Mouse (Mus musculus) hindbrain, embryonic 15.5 days (tissue): ENCODE results near the gene Ttc16. TPM values are rescaled to one million over a fixed set of nuclear protein-coding genes. Genes with fewer than 3 reads are reported as not detected.

Experiments
- ATAC-seq: fragments of 200-750 bp; cut with Nextera tagmentation; 2 replicates; pipeline ENCODE4 v1.8.0; 2017; ENCODE audit warnings: low read depth, moderate number of reproducible peaks, moderate TSS enrichment; ENCODE audit not compliant: low FRiP score
- H3K27ac ChIP-seq: fragments of 300-500 bp; sonication (generic); replicated peaks from 2 replicates; pipeline ENCODE4 v1.5.1; 2015; ENCODE audit warnings: mild to moderate bottlenecking, inconsistent platforms
- H3K27me3 ChIP-seq: fragments of 300-500 bp; sonication (generic); 2 replicates; pipeline ENCODE4 v1.6.1; 2015; ENCODE audit warnings: control low read depth, inconsistent platforms
- H3K36me3 ChIP-seq: fragments of 300-500 bp; sonication (generic); 2 replicates; pipeline ENCODE4 v1.6.1; 2015; ENCODE audit warnings: control low read depth, inconsistent platforms
- H3K4me1 ChIP-seq: fragments of 300-500 bp; sonication (generic); replicated peaks from 2 replicates; pipeline ENCODE4 v1.6.1; 2015; ENCODE audit warnings: control low read depth, inconsistent platforms
- H3K4me2 ChIP-seq: fragments of 300-500 bp; sonication (generic); 2 replicates; pipeline ENCODE4 v1.6.1; 2015; ENCODE audit warnings: moderate library complexity, mild to moderate bottlenecking, inconsistent platforms
- H3K4me3 ChIP-seq: fragments of 300-500 bp; sonication (generic); 2 replicates; pipeline ENCODE4 v1.5.1; 2015; ENCODE audit warnings: mild to moderate bottlenecking, inconsistent platforms
- H3K9ac ChIP-seq: fragments of 300-500 bp; sonication (generic); 2 replicates; pipeline ENCODE4 v1.6.1; 2015; ENCODE audit warnings: inconsistent platforms
- H3K9me3 ChIP-seq: fragments of 300-500 bp; sonication (generic); 2 replicates; pipeline ENCODE4 v1.6.1; 2016; ENCODE audit warnings: control low read depth, inconsistent platforms
- WGBS: fragments of 180-500 bp; shearing (Covaris S2); methylation state at CpG from one replicate; pipeline ENCODE4 v1.1.7; 2015; 5-methylcytosine and 5-hydroxymethylcytosine counted together
- polyA plus RNA-seq: library from polyadenylated mRNA; unstranded; fragments of >200 nt; fragmentation: Nextera tagmentation; extraction: Ambion mirVana; gene quantifications from 2 replicates; pipeline ENCODE4 v1.2.1, GENCODE M21; 2015

Gene Ttc16
- polyA plus RNA-seq, 1 experiment from 2014 or later, result 0.62 TPM

GRCm38 (mm10) chr2:32757056-32757845, 18.2 kb downstream of the Ttc16 start, which contains the start of gene Tor2a:
Gene Tor2a (plus strand): TSS chr2:32757234.
- peak within 1 kb of the TSS; percentile 61 for H3K4me2 ChIP-seq
- H3K9ac ChIP-seq, result peak within 1 kb of the TSS; percentile 94
- H3K4me1 ChIP-seq, result peaks cover 23% of the 10 kb centered on the region
- peak within 1 kb of the TSS; percentile 77 for H3K4me3 ChIP-seq
- H3K9me3 ChIP-seq, result no peaks in the 10 kb centered on the region
- H3K36me3 ChIP-seq, result peaks cover 46% of the 10 kb centered on the region
- peak; percentile 91 for ATAC-seq
- under 1% methylated on average over 61 of the region's 66 CpGs for WGBS
- H3K27ac ChIP-seq, result peak within 1 kb of the TSS; percentile 96
- no peaks in the 10 kb centered on the region for H3K27me3 ChIP-seq

GRCm38 (mm10) chr2:32756674-32757055, 18.8 kb downstream of the Ttc16 start:
- H3K9ac ChIP-seq, result no peak overlapping the region
- 32% methylated on average over 6 of the region's 6 CpGs for WGBS
- H3K27ac ChIP-seq, result peak overlapping the region; percentile 96; the same call in 1 of the 2 replicates
- no peaks in the 10 kb centered on the region for H3K9me3 ChIP-seq
- H3K4me1 ChIP-seq, result peaks cover 23% of the 10 kb centered on the region
- peaks cover 41% of the 10 kb centered on the region for H3K36me3 ChIP-seq
- no peaks in the 10 kb centered on the region for H3K27me3 ChIP-seq
- ATAC-seq, result peak; percentile 49
- H3K4me2 ChIP-seq, result peak overlapping the region; percentile 61
- H3K4me3 ChIP-seq, result peak overlapping the region; percentile 77

- Histone ChIP-seq H3K9me3 (no peaks in the 10 kb centered on the region), H3K4me3 (no peak overlapping the region), H3K36me3 (peaks cover 55% of the 10 kb centered on the region), H3K4me2 (no peak overlapping the region), H3K4me1 (peaks cover 16% of the 10 kb centered on the region), H3K9ac (no peak overlapping the region), H3K27ac (no peak overlapping the region), H3K27me3 (no peaks in the 10 kb centered on the region)
- no peak for ATAC-seq
- WGBS, result 58% methylated on average over 10 of the region's 10 CpGs
These were observed 23.3 kb downstream of the Ttc16 start for GRCm38 (mm10) chr2:32752181-32752580.

- Histone ChIP-seq H3K4me1 (peaks cover 14% of the 10 kb centered on the region), H3K27me3 (no peaks in the 10 kb centered on the region), H3K4me2 (peak overlapping the region; percentile 42), H3K4me3 (peak overlapping the region; percentile 23), H3K36me3 (peaks cover 61% of the 10 kb centered on the region), H3K9me3 (no peaks in the 10 kb centered on the region), H3K9ac (no peak overlapping the region), H3K27ac (0 out of 2 replicates have a peak overlapping the region, but pooled peaks have one; percentile 43)
- no peak for ATAC-seq
- 20% methylated on average over 10 of the region's 10 CpGs for WGBS
These were observed 23.8 kb downstream of the Ttc16 start for GRCm38 (mm10) chr2:32751665-32752033.

GRCm38 (mm10) chr2:32750887-32751664, 24.4 kb downstream of the Ttc16 start:
- Histone ChIP-seq H3K27ac (peak overlapping the region; percentile 43; the same call in 1 of the 2 replicates), H3K36me3 (peaks cover 66% of the 10 kb centered on the region)

GRCm38 (mm10) chr2:32750199-32750598, 25.2 kb downstream of the Ttc16 start:
- H3K36me3 ChIP-seq, result peaks cover 68% of the 10 kb centered on the region
- H3K27me3 ChIP-seq, result no peaks in the 10 kb centered on the region
- H3K4me2 ChIP-seq, result no peak overlapping the region
- no peak for ATAC-seq
- H3K4me1 ChIP-seq, result peaks cover 11% of the 10 kb centered on the region
- H3K9ac ChIP-seq, result no peak overlapping the region
- WGBS, result 71% methylated on average over 7 of the region's 7 CpGs
- H3K4me3 ChIP-seq, result no peak overlapping the region
- H3K9me3 ChIP-seq, result no peaks in the 10 kb centered on the region
- no peak overlapping the region for H3K27ac ChIP-seq

More at GRCm38 (mm10) chr2:32750887-32751664, 24.4 kb downstream of the Ttc16 start:
- H3K27me3 ChIP-seq, result no peaks in the 10 kb centered on the region
- H3K9ac ChIP-seq, result no peak overlapping the region
- ATAC-seq, result peak; percentile 53; the same call in 1 of the 2 replicates
- no peaks in the 10 kb centered on the region for H3K9me3 ChIP-seq
- peaks cover 11% of the 10 kb centered on the region for H3K4me1 ChIP-seq
- H3K4me3 ChIP-seq, result peak overlapping the region; percentile 23
- 7% methylated on average over 31 of the region's 31 CpGs for WGBS
- peak overlapping the region; percentile 42 for H3K4me2 ChIP-seq

- no peaks in the 10 kb centered on the region for H3K9me3 ChIP-seq
- H3K27me3 ChIP-seq, result no peaks in the 10 kb centered on the region
- 86% methylated on average over 16 of the region's 16 CpGs for whole genome bisulfite sequencing
- H3K9ac ChIP-seq, result no peak overlapping the region
- no peak overlapping the region for H3K4me2 ChIP-seq
- no peak for ATAC-seq
- no peak overlapping the region for H3K4me3 ChIP-seq
- H3K36me3 ChIP-seq, result peaks cover 60% of the 10 kb centered on the region
- peaks cover 12% of the 10 kb centered on the region for H3K4me1 ChIP-seq
- no peak overlapping the region for H3K27ac ChIP-seq
These were observed 26.4 kb downstream of the Ttc16 start for GRCm38 (mm10) chr2:32749082-32749481.

- Histone ChIP-seq H3K4me3 (no peak overlapping the region), H3K36me3 (peaks cover 32% of the 10 kb centered on the region), H3K9me3 (no peaks in the 10 kb centered on the region), H3K9ac (no peak overlapping the region), H3K27me3 (no peaks in the 10 kb centered on the region), H3K4me1 (peaks cover 27% of the 10 kb centered on the region), H3K4me2 (no peak overlapping the region), H3K27ac (no peak overlapping the region)
- no peak for ATAC-seq
- WGBS, result 78% methylated on average over 15 of the region's 15 CpGs
These were observed 31.0 kb downstream of the Ttc16 start for GRCm38 (mm10) chr2:32744272-32744982.

- H3K4me1 ChIP-seq, result peaks cover 27% of the 10 kb centered on the region
- peak overlapping the region; percentile 90 for H3K27ac ChIP-seq
- H3K4me3 ChIP-seq, result peak overlapping the region; percentile 82
- H3K27me3 ChIP-seq, result no peaks in the 10 kb centered on the region
- H3K36me3 ChIP-seq, result peaks cover 16% of the 10 kb centered on the region
- peak overlapping the region; percentile 79 for H3K4me2 ChIP-seq
- peak overlapping the region; percentile 92 for H3K9ac ChIP-seq
- no peaks in the 10 kb centered on the region for H3K9me3 ChIP-seq
- 3% methylated on average over 17 of the region's 18 CpGs for WGBS
- ATAC-seq, result peak; percentile 92
These were observed 33.3 kb downstream of the Ttc16 start for GRCm38 (mm10) chr2:32742173-32742531.

GRCm38 (mm10) chr2:32741273-32742172, 33.9 kb downstream of the Ttc16 start:
- no peaks in the 10 kb centered on the region for H3K9me3 ChIP-seq
- H3K4me3 ChIP-seq, result peak overlapping the region; percentile 82
- 3% methylated on average over 53 of the region's 58 CpGs for WGBS
- ATAC-seq, result peak; percentile 61
- no peaks in the 10 kb centered on the region for H3K27me3 ChIP-seq
- H3K27ac ChIP-seq, result peak overlapping the region; percentile 90
- peak overlapping the region; percentile 79 for H3K4me2 ChIP-seq
- peaks cover 9% of the 10 kb centered on the region; the same call in 1 of the 2 replicates for H3K36me3 ChIP-seq
- peaks cover 27% of the 10 kb centered on the region for H3K4me1 ChIP-seq
- peak overlapping the region; percentile 92 for H3K9ac ChIP-seq

- Histone ChIP-seq H3K27me3 (no peaks in the 10 kb centered on the region), H3K9me3 (no peaks in the 10 kb centered on the region), H3K36me3 (peaks cover 3% of the 10 kb centered on the region; the same call in 1 of the 2 replicates), H3K9ac (peak within 1 kb of the TSS; percentile 92), H3K4me3 (peak within 1 kb of the TSS; percentile 82), H3K4me2 (peak within 1 kb of the TSS; percentile 79), H3K4me1 (peaks cover 27% of the 10 kb centered on the region), H3K27ac (peak within 1 kb of the TSS; percentile 90)
- 0 out of 2 replicates have a peak, but pooled peaks have one; percentile 0 for ATAC-seq
- 5% methylated on average over 11 of the region's 11 CpGs for WGBS
These were observed 34.5 kb downstream of the Ttc16 start, which contains the start of gene 6330409D20Rik for GRCm38 (mm10) chr2:32740916-32741272. Gene 6330409D20Rik (minus strand): TSS chr2:32741016.
